Mouse (Mus musculus) stomach, postnatal 0 days (tissue): ENCODE results near the gene Spc24.

ENCODE experiments used
- CTCF ChIP-seq: IDR thresholded peaks from 2 replicates; pipeline ENCODE4 v1.5.1; 2016; ENCODE audit warnings: antibody characterized with exemption, low read depth, mild to moderate bottlenecking, moderate library complexity
- EP300 ChIP-seq: optimal IDR thresholded peaks from 2 replicates; pipeline ENCODE3; 2016; ENCODE audit warnings: antibody characterized with exemption

- TF ChIP-seq EP300 (no peak), CTCF (no peak)
These were observed 12.8 kb downstream of the Spc24 start for GRCm38 (mm10) chr9:21747238-21747774.
